Mouse (Mus musculus): Measurements from ENCODE around the gene Eps8l1.

- TF ChIP-seq POLR2A (IDR thresholded peaks at IDR 0.05; ENCODE audit: low read depth, low read length) (peak; percentile 81), CTCF (conservative IDR thresholded peaks at IDR 0.05; ENCODE audit: insufficient read depth, insufficient read length, low read depth, low read length) (no peak)
These were observed 17.7 kb downstream of the Eps8l1 start for GRCm38 (mm10) chr7:4478021-4478795.

Data from kidney, adult 2 months (tissue).